Mouse (Mus musculus): ENCODE measurements around the gene Il4i1.

Il4i1 gene

GRCm38 (mm10) chr7:44815721-44816469 is at the start of gene Il4i1, which contains the start of gene Nup62:
Il4i1 (plus strand) TSS chr7:44816387.
Nup62 (plus strand) TSS chr7:44816088.
- DNase-seq (ENCODE audit: extremely low read depth, insufficient read length, low spot score): peak; percentile 96

DNA sequence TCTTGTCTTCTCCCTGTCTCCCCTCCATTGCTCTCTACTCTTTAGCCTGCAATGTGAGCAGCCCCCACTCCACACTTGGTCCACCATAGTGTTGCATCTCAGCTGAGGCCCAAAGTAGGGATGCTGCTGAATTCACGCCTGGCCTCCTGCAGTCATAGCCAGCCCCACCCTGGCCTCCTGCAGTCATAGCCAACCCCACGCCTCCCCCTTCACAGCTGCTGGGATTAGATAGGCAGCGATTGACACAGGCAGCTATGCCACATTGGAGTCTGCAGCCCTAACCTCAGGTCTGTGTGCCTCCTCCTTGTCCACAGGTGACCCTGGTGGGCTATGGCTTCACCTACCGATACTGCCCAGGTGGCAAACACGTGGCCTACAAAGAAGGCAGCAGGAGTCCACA is 48.1 kb upstream of the Il4i1 start:
- no peak for DNase-seq (ENCODE audit: extremely low read depth, insufficient read length, low spot score)

DNA sequence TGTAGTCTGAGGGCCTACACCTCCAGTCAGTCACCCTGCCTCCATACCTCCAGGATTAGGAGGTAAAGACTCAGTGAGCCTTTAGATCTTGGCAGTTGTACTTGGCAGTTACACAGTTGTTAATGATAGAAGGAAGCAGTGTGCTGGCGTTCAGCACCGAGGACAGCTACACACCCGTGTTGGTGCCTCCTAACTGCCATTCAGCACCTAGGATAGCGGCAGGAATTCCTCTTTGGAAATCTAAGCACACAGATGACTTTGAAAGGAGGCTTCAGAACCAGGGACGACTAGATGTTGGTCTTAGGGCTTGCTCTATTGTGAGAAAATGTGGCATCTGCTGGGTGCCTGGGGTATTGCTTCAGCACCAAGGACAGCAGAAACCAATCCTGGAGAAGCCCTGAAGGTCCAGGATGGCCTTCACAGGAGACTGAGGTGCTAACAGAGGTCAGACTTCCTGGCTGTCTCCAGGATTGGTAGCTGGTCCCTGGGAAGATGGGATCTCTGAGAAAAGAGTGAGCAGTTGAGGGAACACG is 46.1 kb upstream of the Il4i1 start:
- no peak for DNase-seq (ENCODE audit: extremely low read depth, insufficient read length, low spot score)

GRCm38 (mm10) chr7:44772591-44773204 is 43.5 kb upstream of the Il4i1 start:
- no peak for DNase-seq (ENCODE audit: extremely low read depth, insufficient read length, low spot score)

GRCm38 (mm10) chr7:44776849-44777498 is 39.2 kb upstream of the Il4i1 start:
- peak; percentile 79 for DNase-seq (ENCODE audit: extremely low read depth, insufficient read length, low spot score)

DNA sequence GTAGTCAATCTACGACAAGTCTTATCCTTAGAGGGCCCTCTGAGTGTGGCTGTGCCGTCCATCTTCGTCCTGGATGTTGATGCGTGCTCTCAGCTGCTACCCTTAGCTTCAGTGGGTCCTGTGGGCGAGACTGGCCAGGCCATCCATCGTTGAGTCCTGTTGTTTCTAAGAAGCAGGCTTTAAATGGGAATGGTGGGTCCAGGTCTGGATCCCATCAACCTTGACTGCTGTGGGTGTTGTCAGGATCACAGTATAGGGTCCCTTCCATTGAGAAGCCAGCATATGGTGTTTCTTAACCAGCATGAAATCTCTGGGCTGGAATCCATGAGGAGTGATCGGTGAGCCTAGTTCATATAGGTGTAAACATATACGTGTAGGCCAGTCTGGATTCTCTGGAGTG is 36.1 kb upstream of the Il4i1 start:
- no peak for DNase-seq (ENCODE audit: extremely low read depth, insufficient read length, low spot score)

DNA sequence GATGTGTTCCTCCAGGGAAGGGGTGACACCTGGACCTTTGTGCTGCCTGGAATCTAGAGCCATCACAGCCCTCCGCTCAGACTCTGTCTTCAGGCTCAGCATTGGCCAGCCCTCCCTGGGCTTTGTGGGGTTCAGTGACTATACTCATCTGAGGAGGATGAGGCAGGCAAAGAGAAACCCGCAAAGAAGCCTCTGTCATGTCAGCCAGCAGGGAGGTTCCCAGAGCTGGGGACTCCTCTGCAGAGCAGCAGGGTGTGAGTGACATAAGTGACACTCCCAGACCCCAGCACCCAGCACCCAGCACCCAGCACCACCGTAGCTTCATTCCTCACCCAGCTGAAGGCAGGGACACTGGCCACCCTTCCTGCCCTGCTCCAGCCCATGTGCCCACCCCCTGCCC is 26.7 kb upstream of the Il4i1 start:
- DNase-seq (ENCODE audit: extremely low read depth, insufficient read length, low spot score): no peak

- DNase-seq (ENCODE audit: extremely low read depth, insufficient read length, low spot score): no peak
Measured at GRCm38 (mm10) chr7:44790066-44790465, 26.1 kb upstream of the Il4i1 start.

DNA sequence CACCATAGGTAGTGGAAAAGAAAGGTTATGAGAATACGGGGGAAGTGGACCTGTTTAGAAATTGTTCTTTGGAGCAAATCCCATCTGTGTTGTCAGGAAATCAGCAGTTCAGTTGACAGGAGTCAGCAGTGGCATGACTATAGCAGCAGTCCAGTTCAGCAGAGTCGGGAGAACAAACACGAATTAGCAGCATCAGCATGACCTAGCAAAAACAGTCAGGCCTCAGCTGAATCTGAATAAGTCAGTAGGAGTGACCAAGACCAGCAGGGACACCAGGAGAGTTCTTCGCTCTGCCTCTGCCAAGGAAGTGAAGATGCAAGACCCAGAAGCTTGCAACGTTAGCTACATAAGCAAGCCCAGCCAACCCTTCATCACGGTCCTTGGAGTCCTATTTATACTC is 23.4 kb upstream of the Il4i1 start:
- DNase-seq (ENCODE audit: extremely low read depth, insufficient read length, low spot score): no peak

- DNase-seq (ENCODE audit: extremely low read depth, insufficient read length, low spot score): no peak
Measured at GRCm38 (mm10) chr7:44808927-44809326, 7.3 kb upstream of the Il4i1 start.

GRCm38 (mm10) chr7:44809466-44809865 is 6.7 kb upstream of the Il4i1 start:
- no peak for DNase-seq (ENCODE audit: extremely low read depth, insufficient read length, low spot score)

GRCm38 (mm10) chr7:44810365-44810764 is 5.8 kb upstream of the Il4i1 start:
- no peak for DNase-seq (ENCODE audit: extremely low read depth, insufficient read length, low spot score)

DNA sequence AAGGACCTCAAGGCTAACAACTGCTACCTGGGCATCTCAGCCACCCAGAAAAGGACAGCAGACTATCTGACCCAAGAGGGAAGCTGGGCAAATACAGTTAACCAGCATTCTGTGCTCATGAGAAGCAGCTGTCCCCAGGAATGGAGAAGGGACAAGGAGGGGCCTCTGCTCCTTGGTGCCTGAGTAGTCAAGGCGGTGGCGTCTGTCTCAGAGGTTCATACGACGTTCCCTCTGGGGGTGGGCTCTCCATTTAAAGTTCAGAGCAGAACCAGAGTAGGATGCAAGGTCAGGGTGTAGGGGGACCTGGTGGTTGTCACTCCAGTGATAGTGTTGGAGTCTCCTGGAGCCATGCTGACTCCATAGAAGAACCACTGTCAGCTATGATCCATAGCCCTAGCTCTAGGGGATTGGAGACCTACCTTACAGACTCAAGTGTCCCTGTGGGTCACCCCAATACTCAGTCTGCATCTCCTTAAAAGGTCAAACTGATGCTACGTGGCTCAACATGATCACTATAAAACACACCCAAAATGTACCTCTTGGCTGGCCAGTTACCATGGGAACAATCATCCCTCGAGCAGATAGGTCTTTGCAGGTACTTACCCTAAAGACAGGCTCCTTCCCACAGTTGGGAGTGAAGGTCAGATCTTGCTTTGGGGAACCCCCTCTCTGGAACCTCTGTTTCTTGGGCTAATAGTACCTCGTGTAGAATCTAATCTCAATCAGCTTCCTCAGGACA is 5.2 kb upstream of the Il4i1 start:
- DNase-seq (ENCODE audit: extremely low read depth, insufficient read length, low spot score): no peak

DNA sequence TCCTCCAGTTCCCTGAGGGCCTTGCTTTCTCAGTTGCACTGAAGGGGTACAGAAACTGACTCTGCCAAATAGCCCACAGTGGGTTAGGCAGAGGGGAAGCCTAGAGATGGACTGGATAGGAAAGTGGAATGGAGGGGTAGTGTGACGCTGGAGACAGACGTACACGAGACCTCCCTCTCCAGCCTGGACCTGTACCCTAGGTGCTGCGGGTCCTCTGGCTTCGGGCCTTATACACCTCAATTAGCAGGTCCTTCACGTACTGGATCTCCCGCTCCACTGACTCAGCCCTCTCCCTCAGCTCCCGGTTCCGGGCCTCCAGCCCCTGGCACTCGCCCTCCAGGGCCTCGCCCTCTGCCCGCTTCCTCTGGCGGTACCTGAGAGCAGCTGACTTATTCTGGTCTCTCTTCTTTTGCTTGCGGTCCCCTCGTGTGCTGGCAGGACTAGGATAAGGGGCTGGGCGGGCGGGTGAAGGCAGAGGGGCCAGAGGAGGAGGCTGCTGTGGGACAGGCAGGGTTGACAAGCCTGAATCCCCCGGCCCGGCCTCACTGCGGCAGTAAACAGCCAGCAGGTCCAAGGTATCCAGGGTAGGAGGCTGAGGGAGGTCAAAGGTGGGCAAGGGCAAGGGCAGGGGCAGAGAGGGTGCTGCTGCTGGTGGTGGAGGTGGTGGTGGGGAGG is 3.4 kb upstream of the Il4i1 start:
- no peak for DNase-seq (ENCODE audit: extremely low read depth, insufficient read length, low spot score)

GRCm38 (mm10) chr7:44813985-44814384 is 2.2 kb upstream of the Il4i1 start:
- no peak for DNase-seq (ENCODE audit: extremely low read depth, insufficient read length, low spot score)

GRCm38 (mm10) chr7:44814423-44814822 is 1.8 kb upstream of the Il4i1 start:
- DNase-seq (ENCODE audit: extremely low read depth, insufficient read length, low spot score): no peak

- no peak for DNase-seq (ENCODE audit: extremely low read depth, insufficient read length, low spot score)
Measured at GRCm38 (mm10) chr7:44814952-44815553, 1.1 kb upstream of the Il4i1 start.

DNA sequence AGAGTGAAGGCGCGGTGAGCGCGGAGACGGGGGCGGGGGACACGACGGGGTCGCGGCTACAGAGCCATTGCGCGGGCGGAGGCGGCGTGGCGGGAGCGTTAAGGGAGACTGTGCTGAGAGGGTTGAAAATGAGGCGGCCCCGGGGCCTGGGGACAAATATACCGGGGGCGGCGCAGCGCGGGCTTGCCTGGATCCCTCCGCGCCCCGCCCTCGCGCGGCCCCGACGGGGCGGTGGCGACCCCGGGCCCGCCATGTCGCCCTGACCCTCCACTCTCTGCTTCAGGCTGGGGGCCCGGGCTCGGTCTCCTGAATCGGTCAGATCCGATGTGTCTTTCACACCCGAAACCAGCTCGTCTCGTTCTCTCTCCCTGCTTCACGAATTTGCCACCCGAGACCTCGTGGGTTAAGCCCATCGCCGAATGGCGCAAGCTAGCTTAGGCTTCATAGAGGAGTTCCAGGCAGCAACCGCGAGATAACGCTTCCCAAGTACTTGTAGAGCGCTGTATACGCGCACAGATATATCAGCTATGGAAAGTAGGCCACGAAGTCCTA is 359 bp downstream of the Il4i1 start, which contains the start of gene Atf5:
Atf5 (minus strand) TSS at position 189 of the 552 bp plus-strand sequence.
- DNase-seq (ENCODE audit: extremely low read depth, insufficient read length, low spot score): peak; percentile 85

DNA sequence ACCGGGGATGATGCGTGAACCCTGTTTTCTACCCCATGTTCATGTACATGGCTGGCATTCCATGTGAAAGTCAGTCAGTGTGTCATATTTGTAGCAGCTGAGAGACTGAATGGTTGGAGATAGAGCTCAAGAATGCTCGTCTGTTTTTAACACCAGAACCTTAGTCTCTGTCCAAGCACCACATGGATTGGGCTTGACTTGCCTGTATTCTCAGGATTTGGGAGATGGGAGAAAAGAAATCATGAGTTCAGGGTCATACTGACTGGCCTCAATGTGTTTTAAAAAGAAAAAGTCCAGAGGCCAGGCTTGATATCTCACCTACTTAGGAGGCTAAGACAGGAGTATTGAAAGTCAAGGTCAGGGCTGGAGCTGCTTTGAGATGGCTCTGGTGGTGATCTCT is 1.3 kb downstream of the Il4i1 start:
- DNase-seq (ENCODE audit: extremely low read depth, insufficient read length, low spot score): no peak

DNA sequence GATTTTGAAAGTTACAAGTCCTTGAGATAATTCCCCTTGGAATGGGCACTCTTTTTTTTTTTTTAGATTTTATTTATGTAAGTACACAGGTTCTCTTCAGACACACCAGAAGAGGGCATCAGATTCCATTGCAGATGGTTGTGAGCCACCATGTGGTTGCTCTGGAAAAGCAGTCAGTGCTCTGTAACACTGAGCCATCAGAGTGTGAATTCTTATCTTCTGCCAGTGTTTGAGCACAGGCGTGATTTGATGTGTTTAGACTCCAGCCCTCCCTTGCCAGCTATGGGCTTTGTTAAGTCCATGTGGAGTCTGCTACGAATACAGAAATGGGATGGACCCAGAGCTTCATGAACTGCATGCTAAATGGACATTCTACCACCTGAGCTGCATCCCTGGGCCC is 2.0 kb downstream of the Il4i1 start:
- DNase-seq (ENCODE audit: extremely low read depth, insufficient read length, low spot score): peak; percentile 56
